Mouse (Mus musculus): ENCODE measurements at regions not wholly inside any gene's neighbourhood (a gene's known extent, or its start where the extent isn't known, plus 50 kb on each side); places are given as distances from the start of the nearest gene placed in this dataset.

- H3K9ac ChIP-seq (ENCODE audit: low read depth, low read length) = no peak overlapping the region
- WGBS = 95% methylated on average over 3 of the region's 3 CpGs
- H3K4me3 ChIP-seq (ENCODE audit: low read length) = no peak overlapping the region
Measured at GRCm38 (mm10) chr2:48315306-48315705, 498.6 kb upstream of the Acvr2a start.

GRCm38 (mm10) chr2:48316180-48316889 lies 497.6 kb upstream of the Acvr2a start:
- H3K27ac ChIP-seq (ENCODE audit: low read depth, low read length) = no peak overlapping the region
- H3K36me3 ChIP-seq (ENCODE audit: control insufficient read depth, insufficient read depth, low read length) = no peaks in the 10 kb centered on the region
- H3K9ac ChIP-seq (ENCODE audit: low read depth, low read length) = no peak overlapping the region
- no peak overlapping the region for H3K4me3 ChIP-seq (ENCODE audit: low read length)
- no peak overlapping the region for H3K4me2 ChIP-seq (ENCODE audit: low read length)
- H3K4me1 ChIP-seq (ENCODE audit: control insufficient read depth, insufficient read depth, low read depth, low read length) = peaks cover 10% of the 10 kb centered on the region
- 84% methylated on average over 8 of the region's 8 CpGs for WGBS
- H3K9me3 ChIP-seq (ENCODE audit: control insufficient read depth, low read length) = no peaks in the 10 kb centered on the region
- ATAC-seq = no peak
- H3K27me3 ChIP-seq (replicated peaks; ENCODE audit: control insufficient read depth, insufficient read depth, low read length) = no peaks in the 10 kb centered on the region

More at GRCm38 (mm10) chr2:48315306-48315705, 498.6 kb upstream of the Acvr2a start:
- H3K36me3 ChIP-seq (ENCODE audit: control insufficient read depth, insufficient read depth, low read length) = no peaks in the 10 kb centered on the region
- no peak for ATAC-seq
- peaks cover 10% of the 10 kb centered on the region for H3K4me1 ChIP-seq (ENCODE audit: control insufficient read depth, insufficient read depth, low read depth, low read length)
- H3K9me3 ChIP-seq (ENCODE audit: control insufficient read depth, low read length) = no peaks in the 10 kb centered on the region
- H3K27ac ChIP-seq (ENCODE audit: low read depth, low read length) = no peak overlapping the region
- H3K27me3 ChIP-seq (replicated peaks; ENCODE audit: control insufficient read depth, insufficient read depth, low read length) = no peaks in the 10 kb centered on the region
- no peak overlapping the region for H3K4me2 ChIP-seq (ENCODE audit: low read length)

GRCm38 (mm10) chr2:48317821-48318220 lies 496.1 kb upstream of the Acvr2a start:
- peak; percentile 80 for ATAC-seq
- Histone ChIP-seq H3K4me2 (ENCODE audit: low read length) (peak overlapping the region; percentile 33), H3K27me3 (replicated peaks; ENCODE audit: control insufficient read depth, insufficient read depth, low read length) (no peaks in the 10 kb centered on the region), H3K9ac (ENCODE audit: low read depth, low read length) (no peak overlapping the region), H3K27ac (ENCODE audit: low read depth, low read length) (peak overlapping the region; percentile 29; the same call in 1 of the 2 replicates), H3K4me3 (ENCODE audit: low read length) (no peak overlapping the region), H3K4me1 (ENCODE audit: control insufficient read depth, insufficient read depth, low read depth, low read length) (peaks cover 10% of the 10 kb centered on the region), H3K9me3 (ENCODE audit: control insufficient read depth, low read length) (no peaks in the 10 kb centered on the region), H3K36me3 (ENCODE audit: control insufficient read depth, insufficient read depth, low read length) (no peaks in the 10 kb centered on the region)
- 27% methylated on average over 7 of the region's 7 CpGs for WGBS

GRCm38 (mm10) chr2:48318384-48319030 lies 495.4 kb upstream of the Acvr2a start:
- Histone ChIP-seq H3K9me3 (ENCODE audit: control insufficient read depth, low read length) (no peaks in the 10 kb centered on the region), H3K4me1 (ENCODE audit: control insufficient read depth, insufficient read depth, low read depth, low read length) (peaks cover 10% of the 10 kb centered on the region), H3K36me3 (ENCODE audit: control insufficient read depth, insufficient read depth, low read length) (no peaks in the 10 kb centered on the region), H3K9ac (ENCODE audit: low read depth, low read length) (no peak overlapping the region), H3K4me2 (ENCODE audit: low read length) (no peak overlapping the region), H3K27me3 (replicated peaks; ENCODE audit: control insufficient read depth, insufficient read depth, low read length) (no peaks in the 10 kb centered on the region), H3K27ac (ENCODE audit: low read depth, low read length) (no peak overlapping the region), H3K4me3 (ENCODE audit: low read length) (no peak overlapping the region)
- whole genome bisulfite sequencing = 25% methylated on average over 8 of the region's 8 CpGs
- ATAC-seq = peak; percentile 51

- H3K9ac ChIP-seq (ENCODE audit: low read depth, low read length) = no peak overlapping the region
- ATAC-seq = no peak
- peaks cover 10% of the 10 kb centered on the region for H3K4me1 ChIP-seq (ENCODE audit: control insufficient read depth, insufficient read depth, low read depth, low read length)
Measured at GRCm38 (mm10) chr2:48321471-48321870, 492.4 kb upstream of the Acvr2a start.

GRCm38 (mm10) chr2:48322278-48322677 lies 491.6 kb upstream of the Acvr2a start:
- Histone ChIP-seq H3K9ac (ENCODE audit: low read depth, low read length) (no peak overlapping the region), H3K4me3 (ENCODE audit: low read length) (no peak overlapping the region), H3K27me3 (replicated peaks; ENCODE audit: control insufficient read depth, insufficient read depth, low read length) (no peaks in the 10 kb centered on the region), H3K36me3 (ENCODE audit: control insufficient read depth, insufficient read depth, low read length) (no peaks in the 10 kb centered on the region), H3K4me1 (ENCODE audit: control insufficient read depth, insufficient read depth, low read depth, low read length) (peaks cover 10% of the 10 kb centered on the region), H3K27ac (ENCODE audit: low read depth, low read length) (no peak overlapping the region), H3K4me2 (ENCODE audit: low read length) (no peak overlapping the region), H3K9me3 (ENCODE audit: control insufficient read depth, low read length) (no peaks in the 10 kb centered on the region)
- WGBS = 78% methylated on average over 5 of the region's 5 CpGs
- no peak for ATAC-seq

More at GRCm38 (mm10) chr2:48321471-48321870, 492.4 kb upstream of the Acvr2a start:
- no peaks in the 10 kb centered on the region for H3K27me3 ChIP-seq (replicated peaks; ENCODE audit: control insufficient read depth, insufficient read depth, low read length)
- no peak overlapping the region for H3K4me3 ChIP-seq (ENCODE audit: low read length)
- H3K27ac ChIP-seq (ENCODE audit: low read depth, low read length) = no peak overlapping the region
- no peak overlapping the region for H3K4me2 ChIP-seq (ENCODE audit: low read length)
- no peaks in the 10 kb centered on the region for H3K36me3 ChIP-seq (ENCODE audit: control insufficient read depth, insufficient read depth, low read length)
- no peaks in the 10 kb centered on the region for H3K9me3 ChIP-seq (ENCODE audit: control insufficient read depth, low read length)
- WGBS = 77% methylated on average over 4 of the region's 4 CpGs

GRCm38 (mm10) chr2:48328204-48328603 lies 485.7 kb upstream of the Acvr2a start:
- Histone ChIP-seq H3K27me3 (replicated peaks; ENCODE audit: control insufficient read depth, insufficient read depth, low read length) (no peaks in the 10 kb centered on the region), H3K27ac (ENCODE audit: low read depth, low read length) (no peak overlapping the region), H3K4me3 (ENCODE audit: low read length) (no peak overlapping the region), H3K36me3 (ENCODE audit: control insufficient read depth, insufficient read depth, low read length) (no peaks in the 10 kb centered on the region), H3K4me2 (ENCODE audit: low read length) (no peak overlapping the region), H3K9me3 (ENCODE audit: control insufficient read depth, low read length) (no peaks in the 10 kb centered on the region), H3K9ac (ENCODE audit: low read depth, low read length) (no peak overlapping the region), H3K4me1 (ENCODE audit: control insufficient read depth, insufficient read depth, low read depth, low read length) (no peaks in the 10 kb centered on the region)
- no peak for ATAC-seq

- H3K36me3 ChIP-seq (ENCODE audit: control insufficient read depth, insufficient read depth, low read length) = no peaks in the 10 kb centered on the region
- no peaks in the 10 kb centered on the region for H3K4me1 ChIP-seq (ENCODE audit: control insufficient read depth, insufficient read depth, low read depth, low read length)
- no peak overlapping the region for H3K4me3 ChIP-seq (ENCODE audit: low read length)
- peak overlapping the region; percentile 22 for H3K4me2 ChIP-seq (ENCODE audit: low read length)
- H3K27ac ChIP-seq (ENCODE audit: low read depth, low read length) = no peak overlapping the region
- no peak for ATAC-seq
- no peak overlapping the region for H3K9ac ChIP-seq (ENCODE audit: low read depth, low read length)
- no peaks in the 10 kb centered on the region for H3K9me3 ChIP-seq (ENCODE audit: control insufficient read depth, low read length)
- no peaks in the 10 kb centered on the region for H3K27me3 ChIP-seq (replicated peaks; ENCODE audit: control insufficient read depth, insufficient read depth, low read length)
- 51% methylated on average over 10 of the region's 10 CpGs for WGBS
Measured at GRCm38 (mm10) chr2:48332783-48333182, 481.1 kb upstream of the Acvr2a start.

- WGBS = 88% methylated on average over 4 of the region's 4 CpGs
- ATAC-seq = no peak
- H3K27ac ChIP-seq (ENCODE audit: low read depth, low read length) = no peak overlapping the region
- no peaks in the 10 kb centered on the region for H3K36me3 ChIP-seq (ENCODE audit: control insufficient read depth, insufficient read depth, low read length)
- no peak overlapping the region for H3K4me2 ChIP-seq (ENCODE audit: low read length)
- no peaks in the 10 kb centered on the region for H3K9me3 ChIP-seq (ENCODE audit: control insufficient read depth, low read length)
- no peak overlapping the region for H3K4me3 ChIP-seq (ENCODE audit: low read length)
- H3K27me3 ChIP-seq (replicated peaks; ENCODE audit: control insufficient read depth, insufficient read depth, low read length) = no peaks in the 10 kb centered on the region
- H3K4me1 ChIP-seq (ENCODE audit: control insufficient read depth, insufficient read depth, low read depth, low read length) = no peaks in the 10 kb centered on the region
- no peak overlapping the region for H3K9ac ChIP-seq (ENCODE audit: low read depth, low read length)
Measured at GRCm38 (mm10) chr2:48348021-48348420, 465.9 kb upstream of the Acvr2a start.

Measured in hindbrain, embryonic 16.5 days (tissue).